Mouse (Mus musculus): Measurements from ENCODE around the gene Ldha.
"Not testable (repeated sequence)": the region's sequence is repeated elsewhere in the genome, so short reads cannot be mapped to it uniquely, and the experiment has no call there.

The Ldha gene

DNA sequence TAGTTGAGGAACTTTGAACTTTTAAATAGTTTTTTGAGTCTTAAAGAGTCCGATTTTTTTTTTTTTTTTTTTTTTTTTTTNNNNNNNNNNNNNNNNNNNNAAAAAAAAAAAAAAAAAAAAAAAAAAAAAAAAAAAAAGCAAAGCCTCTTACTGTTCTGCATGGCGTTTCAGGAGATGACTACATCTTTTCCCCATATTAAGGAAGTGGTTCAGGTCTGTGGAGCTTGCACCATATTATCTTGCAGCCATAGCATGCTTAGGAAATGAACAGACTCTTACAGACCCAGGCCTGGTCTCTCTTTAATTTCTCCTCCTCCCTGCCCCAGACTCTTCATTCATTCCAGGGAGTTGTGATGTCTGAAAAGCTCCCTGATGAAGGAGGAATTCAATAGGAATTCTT is 39.7 kb downstream of the Ldha start:
- no peak for DNase-seq (ENCODE audit: low spot score in 2 of 2)

DNA sequence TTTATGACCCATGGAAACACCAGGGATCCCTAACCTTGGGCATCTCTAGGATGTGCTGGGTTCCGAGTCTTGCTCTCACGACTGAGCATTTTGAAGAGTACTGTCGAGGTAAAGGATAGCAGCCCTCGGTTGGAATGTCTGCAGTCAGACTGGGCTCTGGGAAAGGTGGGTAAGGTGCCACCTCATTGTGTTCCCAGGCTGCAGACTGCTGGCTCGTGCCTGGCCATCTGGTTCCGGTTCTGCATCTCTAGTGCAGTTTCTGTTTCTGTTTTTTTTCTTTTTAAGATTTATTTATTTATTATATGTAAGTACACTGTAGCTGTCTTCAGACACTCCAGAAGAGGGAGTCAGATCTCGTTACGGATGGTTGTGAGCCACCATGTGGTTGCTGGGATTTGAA is 40.7 kb downstream of the Ldha start:
- not testable (repeated sequence) for DNase-seq (ENCODE audit: low spot score in 2 of 2)

DNA sequence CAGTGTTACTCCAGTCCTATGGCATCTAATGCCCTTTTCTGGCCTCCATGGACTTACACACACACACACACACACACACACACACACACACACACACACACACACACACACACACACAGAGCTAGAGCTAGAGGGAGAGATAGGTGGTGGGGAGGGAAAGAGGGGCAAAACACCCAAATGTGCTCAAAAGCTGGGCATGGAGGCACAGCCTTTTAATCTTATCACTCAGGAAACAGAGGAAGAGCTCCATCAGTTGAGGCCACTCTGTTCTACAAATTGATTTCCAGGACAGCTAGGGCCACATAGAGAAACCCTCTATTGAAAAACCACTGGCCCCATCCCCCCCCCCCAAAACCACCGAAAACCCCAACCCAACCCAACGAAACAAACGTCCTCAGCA is 42.0 kb downstream of the Ldha start:
- DNase-seq (ENCODE audit: low spot score in 2 of 2): no peak

- no peak for DNase-seq (ENCODE audit: low spot score in 2 of 2)
These were observed 54.2 kb downstream of the Ldha start for GRCm38 (mm10) chr7:46895511-46895910.

- no peak for DNase-seq (ENCODE audit: low spot score in 2 of 2)
These were observed 58.1 kb downstream of the Ldha start for GRCm38 (mm10) chr7:46899343-46899742.

Data from right cerebral cortex, postnatal 10 days (tissue).